25 mouse cellular contexts compared by ENCODE assay signal in genomic region chr13:54181318-54181717, GRCm38 (mm10). TPM values are rescaled to one million over a fixed set of nuclear protein-coding genes. Genes with fewer than 3 reads are reported as not detected.
"Had no signal": no experiment of that assay in that cellular context is flagged by ENCODE, and none has a peak within 500 bp of the region (broad histone marks: within the 10 kb centered on the region; RNA-seq: fewer than 3 reads in every experiment).

No protein-coding gene starts in this region.

- H3K27ac ChIP-seq: heart, embryonic 13.5 days; heart, embryonic 15.5 days; hindbrain, embryonic 13.5 days; hindbrain, embryonic 15.5 days; hindbrain, postnatal 0 days; kidney, embryonic 15.5 days; kidney, postnatal 0 days; limb, embryonic 10.5 days; limb, embryonic 12.5 days; liver, embryonic 13.5 days had no signal

- H3K27me3 ChIP-seq: heart, embryonic 13.5 days; heart, embryonic 15.5 days; hindbrain, embryonic 13.5 days; hindbrain, embryonic 15.5 days; kidney, embryonic 15.5 days; limb, embryonic 12.5 days; liver, embryonic 13.5 days had no signal

- H3K4me3 ChIP-seq: heart, embryonic 13.5 days; heart, embryonic 15.5 days; hindbrain, embryonic 13.5 days; hindbrain, embryonic 15.5 days; kidney, embryonic 15.5 days; limb, embryonic 10.5 days; limb, embryonic 12.5 days; liver, embryonic 13.5 days had no signal

- H3K9ac ChIP-seq: heart, embryonic 13.5 days; heart, embryonic 15.5 days; hindbrain, embryonic 13.5 days; hindbrain, embryonic 15.5 days; kidney, embryonic 15.5 days; limb, embryonic 12.5 days; liver, embryonic 13.5 days had no signal

- DNase-seq: gastrocnemius, postnatal 14 days; gastrocnemius, postnatal 36 days; heart, adult 18-20 months; heart, postnatal 14 days; heart, postnatal 36 days; kidney, adult 11 months; kidney, adult 2 months; kidney, adult 9 months; kidney, postnatal 14 days; kidney, postnatal 36 days; layer of hippocampus, adult 9-11 months; layer of hippocampus, postnatal 36 days; liver; liver, embryonic 13.5 days had no signal

- ATAC-seq: hindbrain, postnatal 0 days; intestine, embryonic 16.5 days had no signal

- H3K36me3 ChIP-seq: heart, embryonic 13.5 days; heart, embryonic 15.5 days; hindbrain, embryonic 13.5 days; hindbrain, embryonic 15.5 days; kidney, embryonic 15.5 days; limb, embryonic 10.5 days; limb, embryonic 12.5 days; liver, embryonic 13.5 days had no signal

- H3K4me1 ChIP-seq: hindbrain, embryonic 13.5 days; hindbrain, embryonic 15.5 days; limb, embryonic 12.5 days; liver, embryonic 13.5 days had no signal

RNA-seq across cellular contexts. Expression of gene Hrh2, which starts 10.6 kb away (rescaled TPM):
- total RNA-seq: gastrocnemius, postnatal 14 days had no signal
- polyA plus RNA-seq: hindbrain, embryonic 11.5 days; kidney, embryonic 15.5 days; limb, embryonic 12.5 days had no signal
